Mouse (Mus musculus): ENCODE measurements around the gene Itm2a. TPM values are rescaled to one million over a fixed set of nuclear protein-coding genes. Genes with fewer than 3 reads are reported as not detected.

Itm2a gene
- total RNA-seq (2021), result 10 to 100 TPM; 33.3 to 34.4 TPM
- long read RNA-seq, experiment 1, transcript Itm2a-201 (6 exons, 1,744 nt), result major isoform, 128 of 129 reads
- long read RNA-seq, experiment 1, partial matches to known transcripts, result 1 of 129 reads
- long read RNA-seq, experiment 1, other reads (novel, unspliced or antisense), result 0 of 129 reads
- long read RNA-seq, experiment 2, transcript Itm2a-201 (6 exons, 1,744 nt), result major isoform, 102 of 108 reads
- long read RNA-seq, experiment 2, partial matches to known transcripts, result 1 of 108 reads
- long read RNA-seq, experiment 2, other reads (novel, unspliced or antisense), result 5 of 108 reads

- DNase-seq (ENCODE audit: low spot score in 2 of 2), result peak; percentile 1 to 5
Measured at GRCm38 (mm10) chrX:107402915-107403912, at the start of gene Itm2a. TSS of gene Itm2a (minus strand) at chrX:107403376.

GRCm38 (mm10) chrX:107435887-107436286 lies 32.7 kb upstream of the Itm2a start:
- no peak for DNase-seq (ENCODE audit: low spot score in 2 of 2)

GRCm38 (mm10) chrX:107421304-107421703 lies 18.1 kb upstream of the Itm2a start:
- DNase-seq (ENCODE audit: low spot score in 2 of 2), result no peak

- DNase-seq (ENCODE audit: low spot score in 2 of 2), result no peak
Measured at GRCm38 (mm10) chrX:107417345-107417744, 14.2 kb upstream of the Itm2a start.

GRCm38 (mm10) chrX:107415999-107416398 lies 12.8 kb upstream of the Itm2a start:
- DNase-seq (ENCODE audit: low spot score in 2 of 2), result no peak

- no peak for DNase-seq (ENCODE audit: low spot score in 2 of 2)
Measured at GRCm38 (mm10) chrX:107402481-107402880, 695 bp downstream of the Itm2a start.

- no peak for DNase-seq (ENCODE audit: low spot score in 2 of 2)
Measured at GRCm38 (mm10) chrX:107399087-107399486, 4.1 kb downstream of the Itm2a start.

- DNase-seq (ENCODE audit: low spot score in 2 of 2), result no peak
Measured at GRCm38 (mm10) chrX:107393256-107393655, 9.9 kb downstream of the Itm2a start.

- DNase-seq (ENCODE audit: low spot score in 2 of 2), result no peak
Measured at GRCm38 (mm10) chrX:107375329-107375728, 27.8 kb downstream of the Itm2a start.

Other genes starting within 250 kb of the Itm2a start
- gene Gpr174, start 147.5 kb downstream of the Itm2a start, total RNA-seq (2021), result not detected

Data from left cerebral cortex, adult 18-20 months (tissue).